Mouse (Mus musculus) frontal cortex, postnatal 25 days (tissue): Measurements from ENCODE around the gene Gramd1a.

ENCODE experiments used
- DNase-seq, 2 experiments: peaks; one replicate each; pipeline ENCODE4 v3.0.0; 2022; ENCODE audit warnings: low spot score in 2 of 2

The Gramd1a gene

GRCm38 (mm10) chr7:31096892-31097564, 58.7 kb downstream of the Gramd1a start:
- DNase-seq: no peak

DNA sequence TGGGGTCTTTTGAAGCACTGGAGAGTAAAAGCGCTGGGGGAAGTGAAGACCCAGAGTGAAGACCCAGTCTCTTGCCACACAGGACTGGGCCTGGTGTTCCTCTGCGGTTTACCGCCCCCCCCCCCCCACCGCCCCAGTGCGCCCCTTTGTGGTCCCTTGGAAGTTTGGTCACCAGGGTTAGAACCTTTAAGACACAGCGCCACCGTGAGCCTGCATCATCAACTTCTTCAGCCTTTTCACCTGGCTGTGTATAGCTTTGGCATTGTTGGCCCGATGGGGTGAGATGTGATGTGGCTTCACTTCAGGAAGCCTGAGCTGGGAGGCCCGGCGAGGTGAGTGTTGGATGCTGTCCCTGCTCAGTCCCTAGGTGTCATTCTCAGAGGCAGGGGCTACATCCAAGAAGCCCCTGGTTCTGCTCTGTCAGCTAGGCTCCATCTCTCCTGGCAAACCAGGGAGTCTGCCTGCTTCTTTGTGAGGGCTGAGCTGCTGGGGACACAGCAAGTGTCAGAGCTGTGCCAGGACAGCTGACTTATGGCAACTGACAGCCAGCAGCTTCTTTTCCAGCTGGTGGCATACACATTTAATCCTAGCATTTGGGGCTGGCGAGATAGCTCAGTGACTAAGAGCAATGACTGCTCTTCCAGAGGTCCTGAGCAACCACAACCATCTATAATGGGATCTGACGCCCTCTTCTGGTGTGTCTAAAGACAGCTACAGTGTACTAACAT, 60.8 kb downstream of the Gramd1a start:
- DNase-seq: no peak

DNA sequence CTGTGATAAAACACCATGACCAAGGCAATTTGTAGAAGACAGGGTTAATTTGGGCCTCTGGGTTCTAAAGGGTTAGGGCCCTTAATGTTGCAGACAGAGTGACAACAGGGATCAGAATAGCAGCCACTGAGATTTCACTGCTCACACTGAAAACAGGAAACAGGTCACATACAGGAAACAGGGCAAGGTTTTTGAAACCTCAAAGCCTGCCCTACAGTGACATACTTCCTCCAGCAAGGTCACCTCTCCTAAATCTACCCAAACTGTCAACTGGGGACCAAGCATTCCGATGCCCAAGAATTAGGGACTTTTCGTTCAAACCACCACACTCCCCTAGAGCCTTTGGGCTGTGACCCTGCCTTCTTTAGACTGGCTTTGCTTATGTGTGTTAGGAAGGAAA, 66.0 kb downstream of the Gramd1a start:
- DNase-seq: no peak

DNA sequence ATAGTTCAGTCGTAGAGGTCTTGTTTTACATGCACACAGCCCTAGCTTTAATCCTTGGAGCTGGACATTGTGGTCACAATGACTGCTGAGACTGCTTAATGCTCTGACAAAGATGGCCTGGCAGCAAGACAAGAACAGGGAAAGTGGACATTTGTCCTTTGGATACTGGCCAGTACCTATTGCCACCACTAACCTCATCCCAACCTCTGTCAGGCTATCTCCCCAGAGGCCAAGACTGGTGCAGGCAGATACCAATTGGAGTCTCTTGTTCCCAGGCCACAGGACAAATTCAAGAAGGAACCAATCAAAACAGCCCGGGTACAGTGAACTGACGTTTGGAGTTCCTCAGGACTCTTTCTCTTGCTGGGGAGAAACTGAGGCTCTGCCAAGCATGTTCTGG, 67.5 kb downstream of the Gramd1a start:
- DNase-seq: no peak

DNA sequence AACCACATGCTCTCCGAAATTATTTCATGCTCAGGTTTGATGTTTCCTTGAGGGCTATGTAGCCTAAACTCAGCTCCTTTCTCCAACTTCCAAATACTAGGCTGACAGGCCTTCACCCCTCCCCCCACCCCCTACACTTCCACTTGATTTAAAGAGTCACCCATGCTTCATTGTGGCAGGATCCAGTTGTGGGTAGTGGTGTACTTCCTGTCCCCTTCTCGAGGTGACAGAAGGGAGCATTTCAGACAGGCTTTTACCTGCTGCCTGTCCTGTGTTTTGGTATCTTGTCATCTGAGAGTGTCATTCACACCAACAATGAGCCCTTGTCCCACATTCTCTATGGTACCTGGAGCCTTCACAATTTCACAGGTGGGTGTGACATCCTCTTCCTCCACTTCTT, 68.4 kb downstream of the Gramd1a start:
- no peak for DNase-seq

DNA sequence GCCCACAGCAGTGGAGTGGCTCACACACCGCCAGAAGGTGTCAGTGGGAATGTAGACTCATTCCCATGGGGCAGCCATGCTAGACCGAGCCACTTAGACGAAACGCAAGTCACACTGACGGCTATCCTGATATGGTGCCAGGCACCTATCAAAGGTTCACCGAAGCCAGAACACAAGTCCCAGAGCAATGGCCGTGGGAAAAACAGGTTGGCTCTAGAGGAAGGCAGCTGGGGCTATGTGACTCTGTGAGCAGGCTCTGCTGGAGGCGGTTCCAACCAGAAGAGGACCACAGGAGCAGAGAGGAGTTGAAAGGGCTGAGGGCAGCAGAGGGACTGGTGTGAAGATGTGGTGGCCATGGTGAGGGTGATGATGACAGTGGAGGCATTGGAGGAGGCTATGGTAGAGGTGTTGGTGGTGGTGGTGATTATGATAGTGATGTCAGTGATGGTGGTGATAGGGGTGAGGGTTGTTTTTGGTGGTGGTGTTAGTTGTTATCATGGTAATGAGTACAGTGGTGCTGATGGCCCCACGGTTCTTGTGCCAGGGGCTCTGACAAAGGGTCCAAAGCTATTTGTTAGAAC, 69.4 kb downstream of the Gramd1a start:
- DNase-seq: no peak

DNA sequence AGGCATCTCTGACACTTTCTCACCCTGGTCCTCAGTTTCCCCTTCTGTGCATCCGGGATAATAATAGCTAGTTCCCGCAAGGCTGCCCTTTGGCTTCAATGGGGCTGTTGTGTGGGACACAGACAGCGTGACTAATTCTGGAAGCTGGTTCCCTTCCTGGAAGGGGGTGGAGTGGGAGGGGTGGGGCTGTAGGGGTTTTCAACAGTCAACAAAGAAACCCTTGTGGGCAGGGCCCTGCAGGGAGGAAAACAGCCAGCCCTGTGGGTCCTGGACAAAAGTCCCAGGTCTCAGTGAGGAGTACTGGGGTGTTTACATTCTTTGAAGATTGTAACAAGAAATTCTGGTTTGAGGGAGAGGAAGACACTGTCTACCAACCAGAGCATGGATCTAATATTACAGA, 70.5 kb downstream of the Gramd1a start:
- DNase-seq: no peak

GRCm38 (mm10) chr7:31084140-31084539, 71.6 kb downstream of the Gramd1a start:
- DNase-seq: no peak

DNA sequence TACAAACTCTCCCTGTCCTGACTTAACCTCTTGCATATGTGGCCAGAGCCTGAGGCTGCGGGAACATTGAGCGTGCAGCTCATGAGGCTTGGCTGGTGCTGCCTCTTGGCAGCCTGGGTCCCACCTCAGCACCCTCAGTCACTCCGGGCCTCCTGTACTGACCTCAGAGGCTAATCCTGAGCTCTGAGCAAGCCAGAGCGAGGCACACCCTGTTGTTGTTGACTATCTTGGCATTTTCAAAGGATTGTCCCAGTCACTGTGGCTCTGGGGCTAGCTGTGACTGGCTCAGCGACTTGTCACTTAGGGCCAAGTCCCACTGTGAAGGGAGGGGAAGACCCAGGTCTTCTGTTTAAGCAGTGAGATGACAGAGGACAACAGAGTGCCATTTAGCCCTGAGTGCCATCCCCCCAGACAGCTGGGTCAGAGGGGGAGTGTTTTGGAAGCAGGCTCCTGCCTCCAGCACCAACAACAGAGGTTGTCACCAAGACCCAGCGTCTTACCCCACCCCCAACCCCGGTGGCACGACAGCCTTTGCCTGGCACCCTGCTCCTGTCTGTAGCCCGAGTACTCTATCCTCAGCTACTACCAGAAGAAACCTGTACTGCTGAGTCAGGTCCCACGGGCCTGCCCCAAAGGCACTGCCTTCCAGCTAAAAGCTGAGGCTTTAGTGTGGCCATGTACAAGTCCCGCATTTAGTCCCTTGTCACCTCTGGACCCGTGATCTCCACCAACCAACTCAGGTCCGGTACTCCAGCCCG, 72.7 kb downstream of the Gramd1a start:
- DNase-seq: no peak

DNA sequence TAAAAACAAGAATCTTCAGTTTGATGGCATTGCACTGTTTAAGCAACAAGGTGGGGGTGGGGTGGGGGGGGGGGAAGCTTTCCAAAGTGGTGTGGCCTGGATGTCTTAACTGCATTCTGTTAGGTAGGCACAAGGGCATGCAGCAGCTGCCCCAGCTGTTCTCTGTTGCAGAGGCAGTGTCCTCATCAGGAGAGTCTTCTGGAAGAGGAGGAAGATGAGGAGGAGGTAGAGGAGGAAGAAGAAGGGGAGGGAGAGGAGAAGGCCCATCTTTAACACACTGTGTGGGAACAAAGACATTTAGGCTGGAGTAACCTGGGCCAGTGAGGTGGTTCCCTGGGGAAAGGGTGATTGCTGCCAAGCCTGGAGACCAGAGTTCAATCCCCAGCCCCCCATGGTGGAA, 73.6 kb downstream of the Gramd1a start:
- DNase-seq: no peak

DNA sequence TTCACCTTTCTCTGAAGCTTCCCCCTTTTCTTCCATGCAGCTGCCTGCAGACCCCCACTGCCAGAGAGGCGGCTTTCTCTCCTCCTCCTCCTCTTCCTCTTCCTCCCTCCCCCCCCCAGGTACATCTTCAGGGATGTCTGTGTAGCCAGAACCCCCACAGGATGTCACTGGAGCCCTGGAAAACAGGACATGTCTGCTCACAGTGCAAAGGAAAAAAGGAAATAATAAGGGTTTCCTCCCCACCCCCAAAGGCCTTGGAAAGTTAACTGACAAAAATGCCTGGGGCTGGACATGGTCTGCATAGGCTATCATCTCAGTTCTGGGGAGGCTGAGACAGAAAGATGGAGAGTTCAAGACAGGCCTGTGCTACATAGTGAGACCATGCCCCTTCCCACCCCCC, 74.6 kb downstream of the Gramd1a start:
- DNase-seq: no peak

GRCm38 (mm10) chr7:31080611-31081010, 75.1 kb downstream of the Gramd1a start:
- DNase-seq: no peak
